Mouse (Mus musculus) myocyte (in vitro differentiated cells): ENCODE measurements around the gene Ugt1a6a. TPM values are rescaled to one million over a fixed set of nuclear protein-coding genes. Genes with fewer than 3 reads are reported as not detected.

Experiments used
- H3K27me3 ChIP-seq: one replicate; pipeline ENCODE4 v1.6.1; 2011; ENCODE audit not compliant: control insufficient read depth, insufficient read depth, insufficient read length
- H3K36me3 ChIP-seq: one replicate; pipeline ENCODE4 v1.6.1; 2011; ENCODE audit not compliant: control insufficient read depth, insufficient read depth
- H3K4me2 ChIP-seq: one replicate; pipeline ENCODE4 v1.6.1; 2011; ENCODE audit warnings: low read depth, control low read depth
- H3K4me3 ChIP-seq: one replicate; pipeline ENCODE4 v1.5.1; 2011; ENCODE audit warnings: mild to moderate bottlenecking, control low read depth, moderate library complexity
- H3K79me2 ChIP-seq: one replicate; pipeline ENCODE4 v1.6.1; 2011; ENCODE audit not compliant: control insufficient read depth, insufficient read depth
- H3ac ChIP-seq: one replicate; pipeline ENCODE4 v1.6.1; 2011; ENCODE audit not compliant: control insufficient read depth, insufficient read length
- CEBPB ChIP-seq: IDR thresholded peaks from 2 replicates; pipeline ENCODE4 v1.6.1; 2011; ENCODE audit warnings: mild to moderate bottlenecking, moderate library complexity; ENCODE audit not compliant: poor library complexity, insufficient read depth, severe bottlenecking
- E2F4 ChIP-seq: IDR thresholded peaks from one replicate; pipeline ENCODE4 v1.6.1; 2011; ENCODE audit warnings: mild to moderate bottlenecking, control low read depth, moderate library complexity; ENCODE audit not compliant: insufficient read depth
- MAX ChIP-seq: IDR thresholded peaks from one replicate; pipeline ENCODE4 v1.6.1; 2011; ENCODE audit warnings: low read depth, mild to moderate bottlenecking, control low read depth
- MYOD1 ChIP-seq, 3 experiments: IDR thresholded peaks; one replicate each; pipeline ENCODE4 v1.6.1; 2011; ENCODE audit warnings: control low read depth in 2 of 3, low read depth in 2 of 3, mild to moderate bottlenecking in 2 of 3, moderate library complexity in 1 of 3; ENCODE audit not compliant: insufficient read length in 2 of 3, control insufficient read depth in 1 of 3
- MYOG ChIP-seq, 3 experiments: IDR thresholded peaks; one replicate each; pipeline ENCODE4 v1.6.1; 2011; ENCODE audit warnings: control low read depth in 2 of 3, low read depth in 2 of 3, mild to moderate bottlenecking in 2 of 3; ENCODE audit not compliant: insufficient read length in 2 of 3, control insufficient read depth in 1 of 3, insufficient read depth in 1 of 3
- POLR2A ChIP-seq: IDR thresholded peaks from one replicate; pipeline ENCODE4 v1.6.1; 2011; ENCODE audit warnings: low read depth, mild to moderate bottlenecking, control low read depth, moderate library complexity; ENCODE audit not compliant: insufficient read length
- POLR2AphosphoS2 ChIP-seq: IDR thresholded peaks from one replicate; pipeline ENCODE4 v1.6.1; 2011; ENCODE audit warnings: low read depth, control low read depth; ENCODE audit not compliant: insufficient read length
- REST ChIP-seq: IDR thresholded peaks from one replicate; pipeline ENCODE4 v1.6.1; 2011; ENCODE audit warnings: mild to moderate bottlenecking, control low read depth, moderate library complexity; ENCODE audit not compliant: insufficient read depth, insufficient read length
- SRF ChIP-seq: IDR thresholded peaks from one replicate; pipeline ENCODE4 v1.6.1; 2011; ENCODE audit warnings: low read depth; ENCODE audit not compliant: control insufficient read depth, insufficient read length
- TCF12 ChIP-seq: IDR thresholded peaks from one replicate; pipeline ENCODE4 v1.6.1; 2011; ENCODE audit warnings: mild to moderate bottlenecking, control low read depth; ENCODE audit not compliant: poor library complexity, insufficient read depth, severe bottlenecking
- TCF3 ChIP-seq: IDR thresholded peaks from one replicate; pipeline ENCODE4 v1.6.1; 2011; ENCODE audit warnings: low read depth, control low read depth; ENCODE audit not compliant: insufficient read length
- USF1 ChIP-seq: IDR thresholded peaks from one replicate; pipeline ENCODE4 v1.6.1; 2011; ENCODE audit warnings: low read depth, mild to moderate bottlenecking, control low read depth, moderate library complexity
- polyA plus RNA-seq: library from polyadenylated mRNA; unstranded; fragments of >200 nt; fragmentation: generic; extraction: Trizol; gene quantifications from one replicate; pipeline ENCODE4 v1.2.1, GENCODE M21; 2012; ENCODE audit warnings: missing spikeins

Ugt1a6a gene
- polyA plus RNA-seq, 1 experiment, result 8.9 TPM

GRCm38 (mm10) chr1:88200456-88200855 lies 65.8 kb downstream of the Ugt1a6a start, which contains the start of gene Ugt1a2:
Gene Ugt1a2 (plus strand): TSS chr1:88200601.
- Histone ChIP-seq H3K36me3 (no peaks in the 10 kb centered on the region), H3K79me2 (no peaks in the 10 kb centered on the region), H3K4me2 (no peak within 1 kb of the TSS), H3K27me3 (peaks cover 22% of the 10 kb centered on the region), H3K4me3 (no peak within 1 kb of the TSS), H3ac (no peak within 1 kb of the TSS)
- TF ChIP-seq TCF12 (no peak), POLR2A (no peak), MYOD1 (IDR thresholded peaks at IDR 0.05; ENCODE audit: control insufficient read depth in 1 of 3, insufficient read length in 2 of 3, low read depth in 2 of 3) (no peak), POLR2AphosphoS2 (no peak), MAX (no peak), CEBPB (no peak), E2F4 (no peak), TCF3 (no peak), MYOG (IDR thresholded peaks at IDR 0.05; ENCODE audit: control insufficient read depth in 1 of 3, insufficient read depth in 1 of 3, insufficient read length in 2 of 3, low read depth in 2 of 3) (no peak), REST (no peak), USF1 (no peak), SRF (no peak)

- Histone ChIP-seq H3K79me2 (no peaks in the 10 kb centered on the region), H3K4me3 (no peak within 1 kb of the TSS), H3K27me3 (peaks cover 11% of the 10 kb centered on the region), H3ac (no peak within 1 kb of the TSS), H3K4me2 (no peak within 1 kb of the TSS), H3K36me3 (no peaks in the 10 kb centered on the region)
- TF ChIP-seq MYOG (IDR thresholded peaks at IDR 0.05; ENCODE audit: control insufficient read depth in 1 of 3, insufficient read depth in 1 of 3, insufficient read length in 2 of 3, low read depth in 2 of 3) (no peak), TCF12 (no peak), SRF (no peak), CEBPB (no peak), MYOD1 (IDR thresholded peaks at IDR 0.05; ENCODE audit: control insufficient read depth in 1 of 3, insufficient read length in 2 of 3, low read depth in 2 of 3) (no peak), TCF3 (no peak)
Measured at GRCm38 (mm10) chr1:88205294-88205922, 70.8 kb downstream of the Ugt1a6a start, which contains the start of gene Dnajb3. Gene Dnajb3 (minus strand): TSS chr1:88205782.

GRCm38 (mm10) chr1:88206843-88207479 lies 72.4 kb downstream of the Ugt1a6a start:
- no peak overlapping the region for H3K4me3 ChIP-seq
- H3K79me2 ChIP-seq, result no peaks in the 10 kb centered on the region
- H3ac ChIP-seq, result no peak overlapping the region
- peaks cover 7% of the 10 kb centered on the region for H3K27me3 ChIP-seq
- H3K36me3 ChIP-seq, result no peaks in the 10 kb centered on the region
- no peak overlapping the region for H3K4me2 ChIP-seq
- TF ChIP-seq TCF12 (no peak), REST (no peak), MYOD1 (IDR thresholded peaks at IDR 0.05; ENCODE audit: control insufficient read depth in 1 of 3, insufficient read length in 2 of 3, low read depth in 2 of 3) (no peak), SRF (no peak), TCF3 (no peak), E2F4 (no peak), USF1 (no peak), MYOG (IDR thresholded peaks at IDR 0.05; ENCODE audit: control insufficient read depth in 1 of 3, insufficient read depth in 1 of 3, insufficient read length in 2 of 3, low read depth in 2 of 3) (no peak), MAX (no peak), POLR2A (no peak), CEBPB (no peak), POLR2AphosphoS2 (no peak)

GRCm38 (mm10) chr1:88211812-88212211 lies 77.2 kb downstream of the Ugt1a6a start, which contains the start of gene Ugt1a1:
Gene Ugt1a1 (plus strand): TSS chr1:88211959.
- Histone ChIP-seq H3K4me3 (no peak within 1 kb of the TSS), H3ac (no peak within 1 kb of the TSS), H3K36me3 (no peaks in the 10 kb centered on the region), H3K4me2 (no peak within 1 kb of the TSS), H3K27me3 (no peaks in the 10 kb centered on the region), H3K79me2 (no peaks in the 10 kb centered on the region)
- TF ChIP-seq E2F4, result no peak
- TF ChIP-seq SRF, result no peak
- TF ChIP-seq POLR2AphosphoS2, result no peak
- TF ChIP-seq MYOD1 (IDR thresholded peaks at IDR 0.05; ENCODE audit: control insufficient read depth in 1 of 3, insufficient read length in 2 of 3, low read depth in 2 of 3), result no peak
- no peak for TF ChIP-seq MAX
- no peak for TF ChIP-seq REST
- TF ChIP-seq CEBPB, result no peak
- TF ChIP-seq POLR2A, result no peak
